Mouse (Mus musculus): Measurements from ENCODE around the gene Tspan5. TPM values are rescaled to one million over a fixed set of nuclear protein-coding genes. Genes with fewer than 3 reads are reported as not detected.

Gene Tspan5
- polyA plus RNA-seq, 1 experiment = 22.2 TPM

DNA sequence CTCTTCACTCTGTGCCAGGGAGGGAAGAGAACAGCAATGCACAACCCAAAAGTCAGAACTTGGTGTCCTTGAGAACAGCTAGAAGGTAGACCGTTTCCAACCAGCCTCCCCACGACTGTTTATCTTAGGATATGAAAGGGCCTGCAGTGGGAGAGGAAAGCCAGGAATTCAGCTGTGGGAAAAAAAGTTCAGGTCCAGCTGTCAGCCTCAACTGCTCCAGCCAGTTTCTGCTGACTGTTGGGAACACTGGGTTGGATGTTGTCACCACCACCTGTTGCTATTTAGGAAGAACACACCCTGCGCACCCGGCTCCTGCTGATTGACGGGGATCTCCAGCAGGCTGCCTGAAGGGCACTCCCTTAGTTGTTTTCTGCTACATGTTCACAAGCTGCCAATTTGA lies 19.8 kb upstream of the Tspan5 start:
- no peak overlapping the region for H3K4me3 ChIP-seq (ENCODE audit: low read depth, low read length)
- H3K4me1 ChIP-seq (ENCODE audit: control insufficient read depth, insufficient read depth, low read length) = no peaks in the 10 kb centered on the region
- H3K27me3 ChIP-seq (ENCODE audit: control insufficient read depth, insufficient read depth, low read length, poor library complexity, severe bottlenecking) = no peaks in the 10 kb centered on the region
- H3K27ac ChIP-seq (ENCODE audit: insufficient read depth, low read length) = no peak overlapping the region
- H3K36me3 ChIP-seq (ENCODE audit: control insufficient read depth, insufficient read depth, low read length, poor library complexity, severe bottlenecking) = no peaks in the 10 kb centered on the region
- no peaks in the 10 kb centered on the region for H3K9me3 ChIP-seq (replicated peaks; ENCODE audit: control insufficient read depth, insufficient read depth, low read length, poor library complexity, severe bottlenecking)
- TF ChIP-seq POLR2A (IDR thresholded peaks at IDR 0.05; ENCODE audit: insufficient read depth, low read length) (no peak), CTCF (IDR thresholded peaks at IDR 0.05; ENCODE audit: low read depth, low read length) (no peak), EP300 (IDR thresholded peaks at IDR 0.05; ENCODE audit: insufficient read depth, low read depth, low read length) (no peak)
- no peak overlapping the region for H3K9ac ChIP-seq (ENCODE audit: low read depth, poor library complexity, severe bottlenecking)

DNA sequence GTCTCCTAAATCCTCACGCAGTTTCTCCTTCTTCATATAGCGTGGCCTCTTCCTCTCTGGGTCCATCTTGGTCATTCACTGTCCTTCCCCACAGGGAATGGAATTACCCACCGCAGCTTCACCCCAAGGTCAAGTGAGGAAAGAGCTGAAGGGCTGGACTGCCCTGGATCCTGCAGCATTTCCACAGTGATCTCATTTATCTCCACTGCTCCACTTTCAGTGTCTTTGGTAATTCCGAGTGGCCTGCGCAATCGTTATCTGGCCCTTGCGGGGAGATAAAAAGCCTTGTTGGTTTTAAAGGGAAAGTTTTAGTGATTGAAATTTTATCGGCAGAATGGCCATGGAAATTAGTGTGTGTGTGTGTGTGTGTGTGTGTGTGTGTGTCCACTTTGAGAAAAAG lies 14.4 kb upstream of the Tspan5 start:
- H3K27ac ChIP-seq (ENCODE audit: insufficient read depth, low read length) = no peak overlapping the region
- H3K4me3 ChIP-seq (ENCODE audit: low read depth, low read length) = no peak overlapping the region
- H3K27me3 ChIP-seq (ENCODE audit: control insufficient read depth, insufficient read depth, low read length, poor library complexity, severe bottlenecking) = no peaks in the 10 kb centered on the region
- H3K9ac ChIP-seq (ENCODE audit: low read depth, poor library complexity, severe bottlenecking) = no peak overlapping the region
- H3K4me1 ChIP-seq (ENCODE audit: control insufficient read depth, insufficient read depth, low read length) = peaks cover 2% of the 10 kb centered on the region
- H3K9me3 ChIP-seq (replicated peaks; ENCODE audit: control insufficient read depth, insufficient read depth, low read length, poor library complexity, severe bottlenecking) = no peaks in the 10 kb centered on the region
- H3K36me3 ChIP-seq (ENCODE audit: control insufficient read depth, insufficient read depth, low read length, poor library complexity, severe bottlenecking) = no peaks in the 10 kb centered on the region
- TF ChIP-seq EP300 (IDR thresholded peaks at IDR 0.05; ENCODE audit: insufficient read depth, low read depth, low read length) = no peak

DNA sequence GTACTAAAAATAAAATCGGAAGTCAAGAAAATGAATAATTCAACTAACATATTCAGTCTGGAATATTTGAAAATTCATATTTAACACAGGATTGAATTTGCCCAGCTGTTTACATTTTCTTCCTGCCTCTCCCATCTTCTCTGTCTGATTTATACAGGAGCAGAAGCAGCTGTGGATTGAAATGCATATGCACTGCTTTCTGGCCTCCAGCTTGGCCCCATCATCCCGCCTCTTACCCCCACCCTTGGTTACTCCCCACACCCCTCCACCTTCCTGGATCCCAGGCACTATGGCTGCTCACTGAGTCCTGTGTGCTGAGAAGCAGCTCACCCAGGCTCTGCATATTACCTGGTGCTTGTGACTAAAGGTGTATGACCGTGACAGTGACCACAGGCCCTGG lies 13.2 kb upstream of the Tspan5 start:
- Histone ChIP-seq H3K9ac (ENCODE audit: low read depth, poor library complexity, severe bottlenecking) (no peak overlapping the region), H3K27ac (ENCODE audit: insufficient read depth, low read length) (no peak overlapping the region), H3K4me3 (ENCODE audit: low read depth, low read length) (no peak overlapping the region), H3K36me3 (ENCODE audit: control insufficient read depth, insufficient read depth, low read length, poor library complexity, severe bottlenecking) (no peaks in the 10 kb centered on the region), H3K4me1 (ENCODE audit: control insufficient read depth, insufficient read depth, low read length) (peaks cover 2% of the 10 kb centered on the region), H3K9me3 (replicated peaks; ENCODE audit: control insufficient read depth, insufficient read depth, low read length, poor library complexity, severe bottlenecking) (no peaks in the 10 kb centered on the region), H3K27me3 (ENCODE audit: control insufficient read depth, insufficient read depth, low read length, poor library complexity, severe bottlenecking) (no peaks in the 10 kb centered on the region)
- TF ChIP-seq EP300 (IDR thresholded peaks at IDR 0.05; ENCODE audit: insufficient read depth, low read depth, low read length) = no peak
- TF ChIP-seq POLR2A (IDR thresholded peaks at IDR 0.05; ENCODE audit: insufficient read depth, low read length) = no peak
- TF ChIP-seq CTCF (IDR thresholded peaks at IDR 0.05; ENCODE audit: low read depth, low read length) = no peak

DNA sequence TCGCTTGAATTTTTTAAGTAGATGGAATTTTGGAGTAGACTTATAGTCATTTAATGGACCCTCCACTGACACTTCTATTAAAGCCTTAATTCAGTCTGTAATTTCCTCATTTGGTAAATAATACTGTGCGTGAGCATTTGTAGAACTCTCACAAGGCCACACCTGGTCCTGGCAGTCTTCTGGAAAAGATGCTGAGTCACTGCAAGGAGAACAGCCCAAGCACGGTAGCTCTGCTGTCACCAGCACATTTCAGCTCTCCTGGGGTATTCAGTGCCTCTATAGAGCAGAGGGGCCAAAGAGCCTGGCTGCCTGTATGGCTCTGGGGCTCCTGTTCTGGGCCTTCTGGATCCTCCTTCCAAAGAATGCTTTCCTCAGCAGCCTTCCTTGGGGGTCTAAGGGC lies 11.2 kb upstream of the Tspan5 start:
- Histone ChIP-seq H3K27me3 (ENCODE audit: control insufficient read depth, insufficient read depth, low read length, poor library complexity, severe bottlenecking) (no peaks in the 10 kb centered on the region), H3K4me1 (ENCODE audit: control insufficient read depth, insufficient read depth, low read length) (peaks cover 2% of the 10 kb centered on the region), H3K27ac (ENCODE audit: insufficient read depth, low read length) (no peak overlapping the region), H3K9me3 (replicated peaks; ENCODE audit: control insufficient read depth, insufficient read depth, low read length, poor library complexity, severe bottlenecking) (no peaks in the 10 kb centered on the region), H3K36me3 (ENCODE audit: control insufficient read depth, insufficient read depth, low read length, poor library complexity, severe bottlenecking) (no peaks in the 10 kb centered on the region), H3K4me3 (ENCODE audit: low read depth, low read length) (no peak overlapping the region), H3K9ac (ENCODE audit: low read depth, poor library complexity, severe bottlenecking) (no peak overlapping the region)
- 0 out of 2 replicates have a peak, but pooled peaks have one; percentile 65 for TF ChIP-seq EP300 (IDR thresholded peaks at IDR 0.05; ENCODE audit: insufficient read depth, low read depth, low read length)
- no peak for TF ChIP-seq CTCF (IDR thresholded peaks at IDR 0.05; ENCODE audit: low read depth, low read length)
- no peak for TF ChIP-seq POLR2A (IDR thresholded peaks at IDR 0.05; ENCODE audit: insufficient read depth, low read length)

DNA sequence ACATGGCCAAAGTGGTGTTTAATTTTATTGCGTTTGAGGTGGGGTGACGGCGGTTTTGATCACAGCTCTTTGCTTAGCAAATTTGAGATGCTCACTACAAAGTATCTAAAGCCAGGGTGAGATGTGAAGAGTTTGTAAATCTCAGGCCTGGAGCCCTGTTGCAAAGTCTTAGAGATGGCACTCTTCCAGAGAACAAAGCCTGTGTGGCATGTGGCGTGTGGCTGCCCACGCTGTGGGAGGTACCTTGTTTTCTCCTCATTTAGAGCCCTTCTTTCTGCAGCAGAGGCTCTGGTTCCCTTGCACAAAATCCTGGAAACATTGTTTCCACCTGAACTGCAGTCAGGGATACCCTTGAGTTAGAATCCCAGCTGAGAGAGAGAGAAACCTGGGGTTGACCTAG lies 6.2 kb upstream of the Tspan5 start:
- Histone ChIP-seq H3K36me3 (ENCODE audit: control insufficient read depth, insufficient read depth, low read length, poor library complexity, severe bottlenecking) (no peaks in the 10 kb centered on the region), H3K4me3 (ENCODE audit: low read depth, low read length) (no peak overlapping the region), H3K27ac (ENCODE audit: insufficient read depth, low read length) (no peak overlapping the region), H3K9me3 (replicated peaks; ENCODE audit: control insufficient read depth, insufficient read depth, low read length, poor library complexity, severe bottlenecking) (no peaks in the 10 kb centered on the region), H3K4me1 (ENCODE audit: control insufficient read depth, insufficient read depth, low read length) (no peaks in the 10 kb centered on the region), H3K27me3 (ENCODE audit: control insufficient read depth, insufficient read depth, low read length, poor library complexity, severe bottlenecking) (peaks cover 2% of the 10 kb centered on the region; the same call in 1 of the 2 replicates), H3K9ac (ENCODE audit: low read depth, poor library complexity, severe bottlenecking) (no peak overlapping the region)
- no peak for TF ChIP-seq POLR2A (IDR thresholded peaks at IDR 0.05; ENCODE audit: insufficient read depth, low read length)
- TF ChIP-seq CTCF (IDR thresholded peaks at IDR 0.05; ENCODE audit: low read depth, low read length) = no peak
- TF ChIP-seq EP300 (IDR thresholded peaks at IDR 0.05; ENCODE audit: insufficient read depth, low read depth, low read length) = no peak

DNA sequence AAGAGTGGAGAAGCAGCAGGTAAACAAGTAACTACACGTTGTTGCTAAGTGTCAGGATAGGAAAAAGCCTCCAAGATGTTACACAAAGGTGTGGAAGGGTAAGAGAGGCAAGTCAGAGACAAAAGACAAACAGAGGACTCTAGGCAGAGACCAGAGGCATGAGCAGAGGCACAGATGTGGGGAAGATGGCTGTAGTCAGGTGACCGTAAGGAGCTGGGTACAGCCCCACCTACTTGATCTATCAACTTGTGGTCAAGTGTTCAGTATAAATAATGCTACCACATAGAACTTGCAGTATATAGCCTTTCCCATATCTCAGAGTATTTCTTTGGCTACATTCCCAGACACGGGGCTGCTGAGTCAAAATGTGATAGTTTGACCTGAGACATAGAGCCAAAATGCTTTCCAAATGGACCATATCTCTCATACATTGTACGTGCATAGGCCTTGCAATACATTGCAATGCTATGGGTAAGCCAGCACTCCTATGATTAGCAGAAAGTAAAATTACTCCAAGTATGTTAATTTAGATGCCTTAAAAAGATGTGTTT lies 2.8 kb upstream of the Tspan5 start:
- Histone ChIP-seq H3K9me3 (replicated peaks; ENCODE audit: control insufficient read depth, insufficient read depth, low read length, poor library complexity, severe bottlenecking) (no peaks in the 10 kb centered on the region), H3K27ac (ENCODE audit: insufficient read depth, low read length) (no peak overlapping the region), H3K36me3 (ENCODE audit: control insufficient read depth, insufficient read depth, low read length, poor library complexity, severe bottlenecking) (no peaks in the 10 kb centered on the region), H3K9ac (ENCODE audit: low read depth, poor library complexity, severe bottlenecking) (no peak overlapping the region), H3K27me3 (ENCODE audit: control insufficient read depth, insufficient read depth, low read length, poor library complexity, severe bottlenecking) (peaks cover 6% of the 10 kb centered on the region; the same call in 1 of the 2 replicates), H3K4me1 (ENCODE audit: control insufficient read depth, insufficient read depth, low read length) (no peaks in the 10 kb centered on the region), H3K4me3 (ENCODE audit: low read depth, low read length) (no peak overlapping the region)
- TF ChIP-seq CTCF (IDR thresholded peaks at IDR 0.05; ENCODE audit: low read depth, low read length) (no peak), POLR2A (IDR thresholded peaks at IDR 0.05; ENCODE audit: insufficient read depth, low read length) (no peak), EP300 (IDR thresholded peaks at IDR 0.05; ENCODE audit: insufficient read depth, low read depth, low read length) (no peak)

Measured in ES-Bruce4 (cell line).